Mouse (Mus musculus) urinary bladder, adult 18-20 months (tissue): Measurements from ENCODE around the gene Plau.
A peak's percentile ranks its signal among the peaks of the same experiment; 100 is the strongest.

ENCODE experiments used
- DNase-seq, 2 experiments: peaks; one replicate each; pipeline ENCODE4 v3.0.0; 2022; ENCODE audit warnings: low spot score in 2 of 2, mixed read lengths in 2 of 2

The Plau gene

GRCm38 (mm10) chr14:20806116-20806840 is 30.2 kb upstream of the Plau start:
- peak; percentile 61 to 77 for DNase-seq

GRCm38 (mm10) chr14:20809349-20809748 is 27.1 kb upstream of the Plau start:
- DNase-seq = no peak

GRCm38 (mm10) chr14:20809820-20810219 is 26.6 kb upstream of the Plau start:
- DNase-seq = no peak

- no peak for DNase-seq
These were observed 25.2 kb upstream of the Plau start for GRCm38 (mm10) chr14:20811236-20811635.

- no peak for DNase-seq
These were observed 24.6 kb upstream of the Plau start for GRCm38 (mm10) chr14:20811779-20812406.

GRCm38 (mm10) chr14:20815448-20815847 is 21.0 kb upstream of the Plau start:
- DNase-seq = no peak

- DNase-seq = no peak
These were observed 11.9 kb upstream of the Plau start for GRCm38 (mm10) chr14:20824517-20824916.

- no peak for DNase-seq
These were observed 10.9 kb upstream of the Plau start for GRCm38 (mm10) chr14:20825516-20825915.

- DNase-seq = no peak
These were observed 9.4 kb upstream of the Plau start for GRCm38 (mm10) chr14:20827061-20827460.

- no peak for DNase-seq
These were observed 9.0 kb upstream of the Plau start for GRCm38 (mm10) chr14:20827491-20827890.

- no peak for DNase-seq
These were observed 7.9 kb upstream of the Plau start for GRCm38 (mm10) chr14:20828524-20828923.

GRCm38 (mm10) chr14:20829523-20830366 is 6.7 kb upstream of the Plau start:
- DNase-seq = no peak

- no peak for DNase-seq
These were observed 5.1 kb upstream of the Plau start for GRCm38 (mm10) chr14:20831141-20831910.

GRCm38 (mm10) chr14:20831915-20832314 is 4.5 kb upstream of the Plau start:
- no peak for DNase-seq

GRCm38 (mm10) chr14:20833525-20833924 is 2.9 kb upstream of the Plau start:
- DNase-seq = no peak

GRCm38 (mm10) chr14:20834136-20834535 is 2.3 kb upstream of the Plau start:
- no peak for DNase-seq

GRCm38 (mm10) chr14:20836905-20837376 is 481 bp downstream of the Plau start:
- no peak for DNase-seq

GRCm38 (mm10) chr14:20837681-20838080 is 1.2 kb downstream of the Plau start:
- no peak for DNase-seq

GRCm38 (mm10) chr14:20841526-20841925 is 5.1 kb downstream of the Plau start:
- no peak for DNase-seq

- no peak for DNase-seq
These were observed 6.2 kb downstream of the Plau start for GRCm38 (mm10) chr14:20842629-20843028.

GRCm38 (mm10) chr14:20844126-20844525 is 7.7 kb downstream of the Plau start:
- no peak for DNase-seq
